Mouse (Mus musculus): ENCODE data around the gene Dennd1a. TPM values are rescaled to one million over a fixed set of nuclear protein-coding genes. Genes with fewer than 3 reads are reported as not detected.

Dennd1a gene
- polyA plus RNA-seq, 1 experiment = 11.9 TPM

DNA sequence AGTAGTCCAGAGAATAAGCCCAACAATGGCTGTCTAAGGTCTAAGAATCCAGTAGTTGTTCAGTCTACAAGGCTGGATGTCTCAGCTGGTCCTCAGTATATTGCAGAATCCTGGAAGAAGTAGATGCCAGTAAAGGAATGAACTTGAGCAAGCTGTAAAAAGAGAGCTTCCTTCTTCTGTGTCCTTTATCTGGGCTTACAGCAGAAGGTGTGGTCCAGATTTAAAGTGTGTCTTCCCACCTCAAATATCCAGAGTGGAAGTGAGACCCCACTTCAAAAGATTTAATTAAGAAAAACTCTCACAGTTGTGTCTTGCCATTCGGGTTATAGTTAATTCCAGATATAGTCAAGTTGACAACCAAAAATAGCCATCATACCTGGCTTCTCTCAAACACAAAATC lies 162.5 kb downstream of the Dennd1a start:
- no peaks in the 10 kb centered on the region for H3K4me1 ChIP-seq (ENCODE audit: control insufficient read depth, insufficient read depth, low read length)
- H3K4me3 ChIP-seq (ENCODE audit: low read depth, low read length) = no peak overlapping the region
- H3K36me3 ChIP-seq (ENCODE audit: control insufficient read depth, insufficient read depth, low read length, poor library complexity, severe bottlenecking) = no peaks in the 10 kb centered on the region
- H3K27me3 ChIP-seq (ENCODE audit: control insufficient read depth, insufficient read depth, low read length, poor library complexity, severe bottlenecking) = no peaks in the 10 kb centered on the region
- no peak overlapping the region for H3K27ac ChIP-seq (ENCODE audit: insufficient read depth, low read length)
- no peak for TF ChIP-seq POLR2A (IDR thresholded peaks at IDR 0.05; ENCODE audit: insufficient read depth, low read length)
- no peak for TF ChIP-seq CTCF (IDR thresholded peaks at IDR 0.05; ENCODE audit: low read depth, low read length)
- no peak for TF ChIP-seq EP300 (IDR thresholded peaks at IDR 0.05; ENCODE audit: insufficient read depth, low read depth, low read length)
- H3K9ac ChIP-seq (ENCODE audit: low read depth, poor library complexity, severe bottlenecking) = no peak overlapping the region
- no peaks in the 10 kb centered on the region for H3K9me3 ChIP-seq (replicated peaks; ENCODE audit: control insufficient read depth, insufficient read depth, low read length, poor library complexity, severe bottlenecking)

GRCm38 (mm10) chr2:38115000-38115399 lies 172.2 kb downstream of the Dennd1a start:
- no peak for TF ChIP-seq CTCF (IDR thresholded peaks at IDR 0.05; ENCODE audit: low read depth, low read length)
- TF ChIP-seq POLR2A (IDR thresholded peaks at IDR 0.05; ENCODE audit: insufficient read depth, low read length) = no peak
- TF ChIP-seq EP300 (IDR thresholded peaks at IDR 0.05; ENCODE audit: insufficient read depth, low read depth, low read length) = no peak
- no peaks in the 10 kb centered on the region for H3K9me3 ChIP-seq (replicated peaks; ENCODE audit: control insufficient read depth, insufficient read depth, low read length, poor library complexity, severe bottlenecking)
- H3K4me3 ChIP-seq (ENCODE audit: low read depth, low read length) = no peak overlapping the region
- no peaks in the 10 kb centered on the region for H3K27me3 ChIP-seq (ENCODE audit: control insufficient read depth, insufficient read depth, low read length, poor library complexity, severe bottlenecking)
- H3K9ac ChIP-seq (ENCODE audit: low read depth, poor library complexity, severe bottlenecking) = no peak overlapping the region
- H3K27ac ChIP-seq (ENCODE audit: insufficient read depth, low read length) = no peak overlapping the region
- H3K36me3 ChIP-seq (ENCODE audit: control insufficient read depth, insufficient read depth, low read length, poor library complexity, severe bottlenecking) = no peaks in the 10 kb centered on the region
- H3K4me1 ChIP-seq (ENCODE audit: control insufficient read depth, insufficient read depth, low read length) = no peaks in the 10 kb centered on the region

DNA sequence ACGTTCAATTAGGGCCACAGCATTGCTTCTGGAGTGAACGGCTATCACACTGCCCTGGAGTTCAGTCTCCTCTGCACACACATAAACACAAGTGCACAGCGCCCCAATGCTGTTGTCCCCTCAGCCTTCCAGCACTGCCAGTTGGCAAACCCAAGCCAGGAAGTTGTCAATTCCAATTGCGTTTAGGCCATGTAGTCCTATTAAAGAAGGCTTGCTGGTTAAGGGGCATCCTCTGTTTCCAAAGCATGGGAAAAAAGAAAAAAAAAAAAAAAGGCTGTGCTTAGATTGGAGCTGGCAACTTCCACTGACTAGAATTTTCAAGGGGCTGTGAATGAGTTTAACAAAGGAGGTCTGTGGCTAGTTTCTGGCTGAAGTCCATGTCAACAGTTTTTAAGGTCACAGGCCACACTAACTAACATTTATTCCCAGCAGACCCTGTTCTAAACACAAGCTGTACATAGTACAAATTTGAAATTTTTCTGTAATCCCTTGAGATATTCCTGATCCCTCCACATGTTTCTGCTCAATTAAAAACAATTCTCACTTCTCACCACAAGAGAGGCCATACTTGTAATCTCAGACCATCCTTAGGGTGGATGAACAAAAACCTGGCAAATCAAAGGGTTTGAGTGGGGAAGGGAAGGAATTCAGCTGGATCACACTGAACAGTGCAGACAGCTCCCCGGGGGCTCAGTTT lies 175.4 kb downstream of the Dennd1a start:
- Histone ChIP-seq H3K4me1 (ENCODE audit: control insufficient read depth, insufficient read depth, low read length) (no peaks in the 10 kb centered on the region), H3K9ac (ENCODE audit: low read depth, poor library complexity, severe bottlenecking) (no peak overlapping the region), H3K4me3 (ENCODE audit: low read depth, low read length) (no peak overlapping the region), H3K27me3 (ENCODE audit: control insufficient read depth, insufficient read depth, low read length, poor library complexity, severe bottlenecking) (no peaks in the 10 kb centered on the region), H3K36me3 (ENCODE audit: control insufficient read depth, insufficient read depth, low read length, poor library complexity, severe bottlenecking) (no peaks in the 10 kb centered on the region), H3K27ac (ENCODE audit: insufficient read depth, low read length) (no peak overlapping the region), H3K9me3 (replicated peaks; ENCODE audit: control insufficient read depth, insufficient read depth, low read length, poor library complexity, severe bottlenecking) (no peaks in the 10 kb centered on the region)
- TF ChIP-seq CTCF (IDR thresholded peaks at IDR 0.05; ENCODE audit: low read depth, low read length) = no peak
- no peak for TF ChIP-seq EP300 (IDR thresholded peaks at IDR 0.05; ENCODE audit: insufficient read depth, low read depth, low read length)
- TF ChIP-seq POLR2A (IDR thresholded peaks at IDR 0.05; ENCODE audit: insufficient read depth, low read length) = no peak

DNA sequence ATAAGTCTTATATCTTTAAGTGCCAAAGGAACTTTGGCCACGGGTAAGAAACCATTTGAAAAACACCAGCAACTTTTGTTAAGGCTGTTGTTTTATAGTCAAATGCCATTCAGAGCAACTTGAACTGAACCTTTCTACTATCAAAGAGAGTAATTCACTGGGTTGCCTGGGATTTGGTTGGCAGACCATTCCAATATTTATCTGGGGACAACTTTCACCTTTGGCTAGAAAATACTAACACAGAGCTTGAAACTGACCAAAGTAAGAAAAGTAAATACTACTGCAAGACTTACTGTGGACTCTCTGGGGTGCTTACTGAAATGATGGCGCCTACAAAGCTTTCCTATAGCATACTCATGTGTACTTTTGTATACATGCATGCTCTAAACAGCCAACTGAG lies 178.6 kb downstream of the Dennd1a start:
- Histone ChIP-seq H3K27me3 (ENCODE audit: control insufficient read depth, insufficient read depth, low read length, poor library complexity, severe bottlenecking) (no peaks in the 10 kb centered on the region; the same call in 1 of the 2 replicates), H3K9me3 (replicated peaks; ENCODE audit: control insufficient read depth, insufficient read depth, low read length, poor library complexity, severe bottlenecking) (no peaks in the 10 kb centered on the region), H3K9ac (ENCODE audit: low read depth, poor library complexity, severe bottlenecking) (no peak overlapping the region), H3K4me3 (ENCODE audit: low read depth, low read length) (no peak overlapping the region), H3K36me3 (ENCODE audit: control insufficient read depth, insufficient read depth, low read length, poor library complexity, severe bottlenecking) (no peaks in the 10 kb centered on the region), H3K4me1 (ENCODE audit: control insufficient read depth, insufficient read depth, low read length) (no peaks in the 10 kb centered on the region), H3K27ac (ENCODE audit: insufficient read depth, low read length) (no peak overlapping the region)
- TF ChIP-seq EP300 (IDR thresholded peaks at IDR 0.05; ENCODE audit: insufficient read depth, low read depth, low read length) (no peak), CTCF (IDR thresholded peaks at IDR 0.05; ENCODE audit: low read depth, low read length) (no peak), POLR2A (IDR thresholded peaks at IDR 0.05; ENCODE audit: insufficient read depth, low read length) (no peak)

GRCm38 (mm10) chr2:38102674-38103073 lies 184.5 kb downstream of the Dennd1a start:
- Histone ChIP-seq H3K36me3 (ENCODE audit: control insufficient read depth, insufficient read depth, low read length, poor library complexity, severe bottlenecking) (no peaks in the 10 kb centered on the region), H3K4me1 (ENCODE audit: control insufficient read depth, insufficient read depth, low read length) (no peaks in the 10 kb centered on the region)

GRCm38 (mm10) chr2:38100289-38100688 lies 186.9 kb downstream of the Dennd1a start:
- H3K27me3 ChIP-seq (ENCODE audit: control insufficient read depth, insufficient read depth, low read length, poor library complexity, severe bottlenecking) = no peaks in the 10 kb centered on the region; the same call in 1 of the 2 replicates
- H3K27ac ChIP-seq (ENCODE audit: insufficient read depth, low read length) = no peak overlapping the region
- no peak overlapping the region for H3K4me3 ChIP-seq (ENCODE audit: low read depth, low read length)
- H3K9ac ChIP-seq (ENCODE audit: low read depth, poor library complexity, severe bottlenecking) = no peak overlapping the region
- no peaks in the 10 kb centered on the region for H3K9me3 ChIP-seq (replicated peaks; ENCODE audit: control insufficient read depth, insufficient read depth, low read length, poor library complexity, severe bottlenecking)
- no peaks in the 10 kb centered on the region for H3K36me3 ChIP-seq (ENCODE audit: control insufficient read depth, insufficient read depth, low read length, poor library complexity, severe bottlenecking)
- H3K4me1 ChIP-seq (ENCODE audit: control insufficient read depth, insufficient read depth, low read length) = no peaks in the 10 kb centered on the region
- TF ChIP-seq CTCF (IDR thresholded peaks at IDR 0.05; ENCODE audit: low read depth, low read length) = no peak
- TF ChIP-seq EP300 (IDR thresholded peaks at IDR 0.05; ENCODE audit: insufficient read depth, low read depth, low read length) = no peak
- TF ChIP-seq POLR2A (IDR thresholded peaks at IDR 0.05; ENCODE audit: insufficient read depth, low read length) = no peak

More at GRCm38 (mm10) chr2:38102674-38103073, 184.5 kb downstream of the Dennd1a start:
- TF ChIP-seq CTCF (IDR thresholded peaks at IDR 0.05; ENCODE audit: low read depth, low read length) (no peak), EP300 (IDR thresholded peaks at IDR 0.05; ENCODE audit: insufficient read depth, low read depth, low read length) (no peak), POLR2A (IDR thresholded peaks at IDR 0.05; ENCODE audit: insufficient read depth, low read length) (no peak)
- Histone ChIP-seq H3K9me3 (replicated peaks; ENCODE audit: control insufficient read depth, insufficient read depth, low read length, poor library complexity, severe bottlenecking) (no peaks in the 10 kb centered on the region), H3K27ac (ENCODE audit: insufficient read depth, low read length) (no peak overlapping the region), H3K4me3 (ENCODE audit: low read depth, low read length) (no peak overlapping the region), H3K27me3 (ENCODE audit: control insufficient read depth, insufficient read depth, low read length, poor library complexity, severe bottlenecking) (no peaks in the 10 kb centered on the region; the same call in none of the 2 replicates), H3K9ac (ENCODE audit: low read depth, poor library complexity, severe bottlenecking) (no peak overlapping the region)

All from ES-Bruce4 (cell line).